Mouse (Mus musculus) intestine, embryonic 15.5 days (tissue): Measurements from ENCODE around the gene Nmb. TPM values are rescaled to one million over a fixed set of nuclear protein-coding genes. Genes with fewer than 3 reads are reported as not detected.

Source experiments
- polyA plus RNA-seq: library from polyadenylated mRNA; unstranded; fragments of >200 nt; fragmentation: Nextera tagmentation; extraction: Ambion mirVana; gene quantifications from 2 replicates; pipeline ENCODE4 v1.2.1, GENCODE M21; 2015

Nmb gene
- polyA plus RNA-seq, 1 experiment from 2014 or later, result 4.5 TPM

Other genes starting within 250 kb of the Nmb start
- 15.5 and 15.8 TPM in 2 replicates for gene Crtc3, start 216.2 kb downstream of the Nmb start, polyA plus RNA-seq
- gene Iqgap1, start 79.1 kb downstream of the Nmb start, polyA plus RNA-seq, result 72.9 and 76.2 TPM in 2 replicates
- 1.1 and 1.6 TPM in 2 replicates for gene Zscan2, start 44.2 kb downstream of the Nmb start, polyA plus RNA-seq
- 32.8 and 35.7 TPM in 2 replicates for gene Wdr73, start 3.8 kb downstream of the Nmb start, polyA plus RNA-seq
- 246 and 254 TPM in 2 replicates for gene Sec11a, start 42.7 kb upstream of the Nmb start, polyA plus RNA-seq
- 9.8 and 10.7 TPM in 2 replicates for gene Zfp592, start 88.6 kb upstream of the Nmb start, polyA plus RNA-seq
- 4.0 and 5.2 TPM in 2 replicates for gene Alpk3, start 152.5 kb upstream of the Nmb start, polyA plus RNA-seq
- 5.1 and 6.9 TPM in 2 replicates for gene Slc28a1, start 209.7 kb upstream of the Nmb start, polyA plus RNA-seq